13 mouse cellular contexts compared by ENCODE assay signal in genomic region chr14:73347302-73347701, GRCm38 (mm10). TPM values are rescaled to one million over a fixed set of nuclear protein-coding genes. Genes with fewer than 3 reads are reported as not detected.
DNase-seq lines count a peak whose midpoint lies in the region; ATAC-seq and TF ChIP-seq lines count a peak whose summit lies in the region.
"Had no signal": no experiment of that assay in that cellular context is flagged by ENCODE, and none has a peak within 500 bp of the region (broad histone marks: within the 10 kb centered on the region; RNA-seq: fewer than 3 reads in every experiment).

No protein-coding gene starts in this region.

- peak in 1 of 2 experiments; percentile 28 for DNase-seq in heart, adult 2 months
- no peak for DNase-seq in heart, embryonic 10.5 days (ENCODE audit: low spot score)
- peak; percentile 69 for DNase-seq in midbrain, embryonic 11.5 days (ENCODE audit: low spot score, missing footprints)
- DNase-seq in kidney, postnatal 36 days: peak; percentile 35 to 41
- no peak for DNase-seq in cerebellum, adult 9-11 months
- DNase-seq in testis, postnatal 10 days (ENCODE audit: low spot score): no peak
- DNase-seq: gastrocnemius, postnatal 10 days; left cerebral cortex, postnatal 4 days; midbrain, embryonic 14.5 days had no signal

- peaks cover 3% of the 10 kb centered on the region; the same call in 1 of the 2 replicates for H3K36me3 ChIP-seq in heart, adult 2 months (ENCODE audit: control insufficient read depth, insufficient read depth, low read length)
- H3K36me3 ChIP-seq in heart, embryonic 10.5 days: no peaks in the 10 kb centered on the region
- H3K36me3 ChIP-seq in midbrain, embryonic 11.5 days (ENCODE audit: control insufficient read depth, insufficient read depth, low read length): no peaks in the 10 kb centered on the region
- H3K36me3 ChIP-seq in midbrain, embryonic 13.5 days: no peaks in the 10 kb centered on the region
- H3K36me3 ChIP-seq: neural tube, embryonic 15.5 days had no signal

- H3K4me3 ChIP-seq in heart, adult 2 months: no peak overlapping the region
- H3K4me3 ChIP-seq in heart, embryonic 10.5 days: no peak overlapping the region
- H3K4me3 ChIP-seq in midbrain, embryonic 11.5 days (ENCODE audit: low read depth, low read length): no peak overlapping the region
- H3K4me3 ChIP-seq in midbrain, embryonic 13.5 days (replicated peaks): no peak overlapping the region
- H3K4me3 ChIP-seq: neural tube, embryonic 15.5 days had no signal

- TF ChIP-seq EP300 in heart, adult 2 months (IDR thresholded peaks at IDR 0.05; ENCODE audit: insufficient read depth, low read depth, low read length): peak; percentile 60; the same call in 1 of the 2 replicates

- no peak for ATAC-seq in midbrain, embryonic 11.5 days (ENCODE audit: low FRiP score)
- ATAC-seq in midbrain, embryonic 13.5 days: no peak
- no peak for ATAC-seq in erythroid progenitor cell, adult 5-6 weeks (replicated peaks; ENCODE audit: low FRiP score, poor library complexity, severe bottlenecking)
- ATAC-seq: hindbrain, postnatal 0 days had no signal

- no peak for TF ChIP-seq POLR2A in heart, adult 2 months (IDR thresholded peaks at IDR 0.05; ENCODE audit: insufficient read depth, low read depth, low read length)

- H3K27ac ChIP-seq in heart, adult 2 months: peak overlapping the region; percentile 42
- no peak overlapping the region for H3K27ac ChIP-seq in heart, embryonic 10.5 days
- H3K27ac ChIP-seq in midbrain, embryonic 11.5 days (ENCODE audit: low read depth, low read length): no peak overlapping the region
- no peak overlapping the region for H3K27ac ChIP-seq in midbrain, embryonic 13.5 days
- H3K27ac ChIP-seq: hindbrain, postnatal 0 days; neural tube, embryonic 15.5 days had no signal

- WGBS in heart, adult 2 months: 19% methylated on average over 9 of the region's 9 CpGs
- 34% methylated on average over 9 of the region's 9 CpGs for WGBS in heart, embryonic 10.5 days
- WGBS in midbrain, embryonic 11.5 days: 91% methylated on average over 9 of the region's 9 CpGs
- WGBS in midbrain, embryonic 13.5 days: 94% methylated on average over 9 of the region's 9 CpGs

- intact Hi-C loops in heart, adult 2 months (cut with DNase I): no loop called here

- no peak overlapping the region for H3K4me2 ChIP-seq in midbrain, embryonic 11.5 days
- H3K4me2 ChIP-seq in midbrain, embryonic 13.5 days (replicated peaks): no peak overlapping the region
- H3K4me2 ChIP-seq: neural tube, embryonic 15.5 days had no signal

- peaks cover 7% of the 10 kb centered on the region for H3K4me1 ChIP-seq in heart, adult 2 months (ENCODE audit: control insufficient read depth, insufficient read depth, low read length)
- 0 out of 2 replicates have a peak, but pooled peaks cover 8% of the 10 kb centered on the region for H3K4me1 ChIP-seq in heart, embryonic 10.5 days
- H3K4me1 ChIP-seq in midbrain, embryonic 11.5 days (ENCODE audit: control insufficient read depth, insufficient read depth, low read length): no peaks in the 10 kb centered on the region
- H3K4me1 ChIP-seq in midbrain, embryonic 13.5 days (replicated peaks): no peaks in the 10 kb centered on the region
- H3K4me1 ChIP-seq: neural tube, embryonic 15.5 days had no signal

- no peaks in the 10 kb centered on the region for H3K27me3 ChIP-seq in heart, adult 2 months (ENCODE audit: control insufficient read depth, insufficient read depth, low read length)
- no peaks in the 10 kb centered on the region for H3K27me3 ChIP-seq in heart, embryonic 10.5 days (ENCODE audit: insufficient read depth, poor library complexity, severe bottlenecking)
- no peaks in the 10 kb centered on the region for H3K27me3 ChIP-seq in midbrain, embryonic 11.5 days (ENCODE audit: control insufficient read depth, insufficient read depth, low read length)
- no peaks in the 10 kb centered on the region for H3K27me3 ChIP-seq in midbrain, embryonic 13.5 days
- H3K27me3 ChIP-seq: neural tube, embryonic 15.5 days had no signal

- H3K79me2 ChIP-seq in heart, adult 2 months (replicated peaks; ENCODE audit: control insufficient read depth, insufficient read depth, low read length): no peaks in the 10 kb centered on the region

- TF ChIP-seq CTCF in heart, adult 2 months (IDR thresholded peaks at IDR 0.05): no peak

- no peak overlapping the region for H3K9ac ChIP-seq in heart, adult 2 months (ENCODE audit: low read depth, low read length)
- no peak overlapping the region for H3K9ac ChIP-seq in midbrain, embryonic 11.5 days (ENCODE audit: low read length)
- H3K9ac ChIP-seq in midbrain, embryonic 13.5 days (replicated peaks): no peak overlapping the region
- H3K9ac ChIP-seq: neural tube, embryonic 15.5 days had no signal

- no peaks in the 10 kb centered on the region for H3K9me3 ChIP-seq in heart, embryonic 10.5 days
- no peaks in the 10 kb centered on the region for H3K9me3 ChIP-seq in midbrain, embryonic 11.5 days (ENCODE audit: control insufficient read depth, low read length)
- no peaks in the 10 kb centered on the region for H3K9me3 ChIP-seq in midbrain, embryonic 13.5 days
- H3K9me3 ChIP-seq: neural tube, embryonic 15.5 days had no signal

RNA-seq across cellular contexts. Expression of gene Rb1, which starts 21.7 kb away (rescaled TPM):
- 10 to 100 TPM; 18.2 to 19.2 TPM for total RNA-seq in heart, adult 2 months (2021)
- 5.1 and 9.6 TPM in 2 replicates for polyA plus RNA-seq in heart, adult 2 months (2012; rRNA removed)
- 7.7 and 9.5 TPM in 2 replicates for polyA plus RNA-seq in heart, embryonic 10.5 days (2016; fragmentation: Nextera tagmentation; extraction: Ambion mirVana)
- 41.4 and 49.2 TPM in 2 replicates for polyA plus RNA-seq in midbrain, embryonic 11.5 days (2014; fragmentation: Nextera tagmentation; extraction: Ambion mirVana)
- 21.2 and 22.3 TPM in 2 replicates for polyA plus RNA-seq in midbrain, embryonic 13.5 days (2015; fragmentation: Nextera tagmentation; extraction: Ambion mirVana)
- total RNA-seq in erythroid progenitor cell, adult 5-6 weeks (2015; ENCODE audit: low replicate concordance): 466 and 515 TPM in 2 replicates
- 345 and 529 TPM in 2 replicates for total RNA-seq in erythroid progenitor cell, adult 5-6 weeks (2017; ENCODE audit: low replicate concordance)

RNA-seq across cellular contexts. Expression of gene Itm2b, which starts 37.8 kb away (rescaled TPM):
- total RNA-seq in heart, adult 2 months (2021): 100 to 1,000 TPM; 724 to 814 TPM
- 771 and 1,125 TPM in 2 replicates for polyA plus RNA-seq in heart, adult 2 months (2012; rRNA removed)
- polyA plus RNA-seq in heart, embryonic 10.5 days (2016; fragmentation: Nextera tagmentation; extraction: Ambion mirVana): 330 and 384 TPM in 2 replicates
- 325 and 356 TPM in 2 replicates for polyA plus RNA-seq in midbrain, embryonic 11.5 days (2014; fragmentation: Nextera tagmentation; extraction: Ambion mirVana)
- polyA plus RNA-seq in midbrain, embryonic 13.5 days (2015; fragmentation: Nextera tagmentation; extraction: Ambion mirVana): 442 and 449 TPM in 2 replicates
- 559 and 848 TPM in 2 replicates for total RNA-seq in erythroid progenitor cell, adult 5-6 weeks (2015; ENCODE audit: low replicate concordance)
- total RNA-seq in erythroid progenitor cell, adult 5-6 weeks (2017; ENCODE audit: low replicate concordance): 487 and 545 TPM in 2 replicates

Comparison
In these comparisons a context has a peak if more than half of its experiments do, and no peak if none do; other contexts are left out.
1. DNase-seq: peak in midbrain, embryonic 11.5 days (single experiment) and kidney, postnatal 36 days (2 of 2); none in heart, embryonic 10.5 days (single experiment), cerebellum, adult 9-11 months (single experiment) and testis, postnatal 10 days (single experiment).